Mouse (Mus musculus): ENCODE data around the gene Guca1b.

GRCm38 (mm10) chr17:47436156-47436906, 51.1 kb downstream of the Guca1b start, which contains the start of gene AI661453:
- TF ChIP-seq EP300 (optimal IDR thresholded peaks at IDR 0.05) (no peak), CTCF (IDR thresholded peaks at IDR 0.05; ENCODE audit: low read depth) (peak; percentile 36)

All from stomach, postnatal 0 days (tissue).